Mouse (Mus musculus) R1 (cell line): Measurements from ENCODE around the gene 1700017B05Rik.
"Not testable (repeated sequence)": the region's sequence is repeated elsewhere in the genome, so short reads cannot be mapped to it uniquely, and the experiment has no call there.

Experiments used
- DNase-seq: peaks from one replicate; pipeline ENCODE4 v3.0.0-alpha.2; 2018; ENCODE audit warnings: low read depth, low spot score

The 1700017B05Rik gene

GRCm38 (mm10) chr9:57248030-57248942 is 14.1 kb downstream of the 1700017B05Rik start:
- no peak for DNase-seq

GRCm38 (mm10) chr9:57247201-57247671 is 15.2 kb downstream of the 1700017B05Rik start:
- DNase-seq: no peak

GRCm38 (mm10) chr9:57246482-57246881 is 15.9 kb downstream of the 1700017B05Rik start:
- no peak for DNase-seq

- DNase-seq: peak; percentile 86
Measured at GRCm38 (mm10) chr9:57244106-57244685, 18.2 kb downstream of the 1700017B05Rik start.

GRCm38 (mm10) chr9:57242916-57243315 is 19.5 kb downstream of the 1700017B05Rik start:
- DNase-seq: peak; percentile 64

GRCm38 (mm10) chr9:57241111-57241510 is 21.3 kb downstream of the 1700017B05Rik start:
- DNase-seq: no peak

GRCm38 (mm10) chr9:57238220-57238619 is 24.2 kb downstream of the 1700017B05Rik start:
- DNase-seq: no peak

- DNase-seq: no peak
Measured at GRCm38 (mm10) chr9:57237705-57238104, 24.7 kb downstream of the 1700017B05Rik start.

- DNase-seq: no peak
Measured at GRCm38 (mm10) chr9:57236256-57236655, 26.2 kb downstream of the 1700017B05Rik start, which contains the start of gene Trcg1. Gene Trcg1, plus strand, starts transcription at chr9:57236556.

GRCm38 (mm10) chr9:57233767-57234166 is 28.6 kb downstream of the 1700017B05Rik start:
- DNase-seq: no peak

- no peak for DNase-seq
Measured at GRCm38 (mm10) chr9:57233142-57233541, 29.3 kb downstream of the 1700017B05Rik start.

GRCm38 (mm10) chr9:57232341-57232940 is 30.0 kb downstream of the 1700017B05Rik start:
- DNase-seq: no peak

GRCm38 (mm10) chr9:57231536-57232255 is 30.7 kb downstream of the 1700017B05Rik start:
- no peak for DNase-seq

- DNase-seq: peak; percentile 20
Measured at GRCm38 (mm10) chr9:57230146-57230783, 32.1 kb downstream of the 1700017B05Rik start.

GRCm38 (mm10) chr9:57229726-57230125 is 32.7 kb downstream of the 1700017B05Rik start:
- DNase-seq: peak; percentile 28

- no peak for DNase-seq
Measured at GRCm38 (mm10) chr9:57228186-57228585, 34.2 kb downstream of the 1700017B05Rik start.

GRCm38 (mm10) chr9:57227203-57227602 is 35.2 kb downstream of the 1700017B05Rik start:
- DNase-seq: no peak

- not testable (repeated sequence) for DNase-seq
Measured at GRCm38 (mm10) chr9:57226628-57227122, 35.7 kb downstream of the 1700017B05Rik start.

- no peak for DNase-seq
Measured at GRCm38 (mm10) chr9:57225780-57226627, 36.4 kb downstream of the 1700017B05Rik start.

GRCm38 (mm10) chr9:57223341-57223740 is 39.1 kb downstream of the 1700017B05Rik start:
- DNase-seq: no peak
